Mouse (Mus musculus) neutrophil, adult 5-6 weeks (primary cell): ENCODE measurements around the gene Lrig1. TPM values are rescaled to one million over a fixed set of nuclear protein-coding genes. Genes with fewer than 3 reads are reported as not detected.
"Not testable (repeated sequence)": the region's sequence is repeated elsewhere in the genome, so short reads cannot be mapped to it uniquely, and the experiment has no call there.

Experiments
- ATAC-seq: fragments of 151-379, 151-347 bp; 2 replicates; pipeline ENCODE4 v1.8.0; 2017; ENCODE audit warnings: mild to moderate bottlenecking, moderate TSS enrichment; ENCODE audit not compliant: insufficient number of reproducible peaks, poor library complexity, low FRiP score, severe bottlenecking; ENCODE audit errors: extremely low read depth
- total RNA-seq: library from RNA; stranded (forward); fragments of 200-1000 nt; gene quantifications from 2 replicates; pipeline ENCODE4 v1.2.3, GENCODE M21; 2017

Lrig1 gene
- total RNA-seq, 1 experiment from 2014 or later = 1.9 TPM

DNA sequence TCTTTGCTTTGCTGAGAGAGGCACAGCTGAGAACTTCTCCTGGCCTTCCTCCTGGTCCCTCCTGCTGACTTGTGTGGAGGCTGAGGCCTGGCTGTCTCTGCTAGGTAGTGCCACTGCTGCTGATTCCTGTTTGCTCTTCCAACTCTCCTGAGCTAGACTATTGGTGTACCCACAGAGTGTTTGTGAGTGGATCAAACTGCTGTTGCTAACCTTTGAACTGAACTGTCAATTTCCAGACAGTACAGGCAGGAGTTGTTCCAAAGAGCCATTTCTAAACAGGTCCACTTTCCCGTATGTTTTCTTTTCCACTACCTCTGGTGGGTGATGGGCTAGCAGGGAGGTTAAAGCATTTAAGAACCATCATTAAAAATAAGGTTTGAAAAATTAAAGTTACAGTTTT is 141.4 kb downstream of the Lrig1 start:
- ATAC-seq = not testable (repeated sequence)

Other genes with a start within 250 kb of the Lrig1 start
- 4.4 and 6.1 TPM in 2 replicates for gene Slc25a26, start 199.8 kb downstream of the Lrig1 start, total RNA-seq